Mouse (Mus musculus) liver, embryonic 12.5 days (tissue): ENCODE results near the gene Alkbh8. TPM values are rescaled to one million over a fixed set of nuclear protein-coding genes. Genes with fewer than 3 reads are reported as not detected.
"Not testable (repeated sequence)": the region's sequence is repeated elsewhere in the genome, so short reads cannot be mapped to it uniquely, and the experiment has no call there.

Experiments used
- ATAC-seq: fragments of 200-750 bp; cut with Nextera tagmentation; 2 replicates; pipeline ENCODE4 v1.8.0; 2017; ENCODE audit warnings: moderate number of reproducible peaks, mild to moderate bottlenecking, moderate library complexity
- H3K27ac ChIP-seq: fragments of 300-500 bp; sonication (generic); 2 replicates; pipeline ENCODE4 v1.5.1; 2016; ENCODE audit warnings: mild to moderate bottlenecking
- H3K27me3 ChIP-seq: fragments of 300-500 bp; sonication (generic); replicated peaks from 2 replicates; pipeline ENCODE4 v1.6.1; 2016; ENCODE audit warnings: mild to moderate bottlenecking, moderate library complexity
- H3K36me3 ChIP-seq: fragments of 300-500 bp; sonication (generic); 2 replicates; pipeline ENCODE4 v1.6.1; 2016; ENCODE audit warnings: mild to moderate bottlenecking, moderate library complexity
- H3K4me1 ChIP-seq: fragments of 300-500 bp; sonication (generic); 2 replicates; pipeline ENCODE4 v1.6.1; 2016
- H3K4me2 ChIP-seq: fragments of 300-500 bp; sonication (generic); 2 replicates; pipeline ENCODE4 v1.6.1; 2016; ENCODE audit warnings: mild to moderate bottlenecking, moderate library complexity
- H3K4me3 ChIP-seq: fragments of 300-500 bp; sonication (generic); 2 replicates; pipeline ENCODE4 v1.5.1; 2016; ENCODE audit warnings: mild to moderate bottlenecking, moderate library complexity
- H3K9ac ChIP-seq: fragments of 300-500 bp; sonication (generic); 2 replicates; pipeline ENCODE4 v1.6.1; 2016; ENCODE audit warnings: mild to moderate bottlenecking, moderate library complexity
- H3K9me3 ChIP-seq: fragments of 300-500 bp; sonication (generic); replicated peaks from 2 replicates; pipeline ENCODE4 v1.6.1; 2016; ENCODE audit warnings: mild to moderate bottlenecking, moderate library complexity
- WGBS: fragments of 180-500 bp; shearing (Covaris S2); methylation state at CpG from one replicate; pipeline ENCODE4 v1.1.7; 2016; ENCODE audit not compliant: insufficient replicate concordance; 5-methylcytosine and 5-hydroxymethylcytosine counted together
- polyA plus RNA-seq: library from polyadenylated mRNA; unstranded; fragments of >200 nt; fragmentation: Nextera tagmentation; extraction: Ambion mirVana; gene quantifications from 2 replicates; pipeline ENCODE4 v1.2.1, GENCODE M21; 2016

The Alkbh8 gene
- 31.0 and 33.4 TPM in 2 replicates for polyA plus RNA-seq

- Histone ChIP-seq H3K4me3 (peak within 1 kb of the TSS; percentile 74), H3K4me1 (peaks cover 52% of the 10 kb centered on the region), H3K36me3 (peaks cover 26% of the 10 kb centered on the region), H3K27ac (peak within 1 kb of the TSS; percentile 92), H3K9ac (peak within 1 kb of the TSS; percentile 80), H3K4me2 (peak within 1 kb of the TSS; percentile 65), H3K9me3 (no peaks in the 10 kb centered on the region), H3K27me3 (no peaks in the 10 kb centered on the region)
- peak; percentile 89 for ATAC-seq
- under 1% methylated on average over 20 of the region's 20 CpGs for WGBS
Measured at GRCm38 (mm10) chr9:3334962-3335767, at the start of gene Alkbh8. TSS of gene Alkbh8 (plus strand) at chr9:3335140.

- Histone ChIP-seq H3K36me3 (no peaks in the 10 kb centered on the region), H3K27me3 (no peaks in the 10 kb centered on the region), H3K4me3 (no peak overlapping the region), H3K27ac (no peak overlapping the region), H3K4me1 (no peaks in the 10 kb centered on the region), H3K9me3 (no peaks in the 10 kb centered on the region), H3K4me2 (no peak overlapping the region), H3K9ac (no peak overlapping the region)
- ATAC-seq, result peak; percentile 32; the same call in 1 of the 2 replicates
Measured at GRCm38 (mm10) chr9:3309292-3309836, 25.6 kb upstream of the Alkbh8 start.

- no peaks in the 10 kb centered on the region for H3K27me3 ChIP-seq
- 55% methylated on average over 2 of the region's 2 CpGs for WGBS
- H3K4me3 ChIP-seq, result no peak overlapping the region
- no peaks in the 10 kb centered on the region for H3K4me1 ChIP-seq
- H3K36me3 ChIP-seq, result no peaks in the 10 kb centered on the region
- H3K27ac ChIP-seq, result no peak overlapping the region
- H3K9ac ChIP-seq, result no peak overlapping the region
- ATAC-seq, result no peak
- no peaks in the 10 kb centered on the region for H3K9me3 ChIP-seq
- H3K4me2 ChIP-seq, result no peak overlapping the region
Measured at GRCm38 (mm10) chr9:3310016-3310415, 24.9 kb upstream of the Alkbh8 start.

- 33% methylated on average over 9 of the region's 9 CpGs for WGBS
Measured at GRCm38 (mm10) chr9:3327342-3328053, 7.4 kb upstream of the Alkbh8 start.

GRCm38 (mm10) chr9:3328054-3328595, 6.8 kb upstream of the Alkbh8 start:
- ATAC-seq, result peak; percentile 83
- WGBS, result 5% methylated on average over 3 of the region's 3 CpGs
- peak overlapping the region; percentile 60 for H3K4me2 ChIP-seq
- H3K27ac ChIP-seq, result peak overlapping the region; percentile 92
- H3K9me3 ChIP-seq, result no peaks in the 10 kb centered on the region
- H3K9ac ChIP-seq, result peak overlapping the region; percentile 61
- no peaks in the 10 kb centered on the region for H3K27me3 ChIP-seq
- H3K4me3 ChIP-seq, result peak overlapping the region; percentile 8
- no peaks in the 10 kb centered on the region for H3K36me3 ChIP-seq
- peaks cover 63% of the 10 kb centered on the region for H3K4me1 ChIP-seq

More at GRCm38 (mm10) chr9:3327342-3328053, 7.4 kb upstream of the Alkbh8 start:
- not testable (repeated sequence) for H3K36me3 ChIP-seq, H3K9me3 ChIP-seq, H3K27me3 ChIP-seq
- ATAC-seq, result peak; percentile 73
- H3K4me1 ChIP-seq, result peaks cover 58% of the 10 kb centered on the region
- peak overlapping the region; percentile 92 for H3K27ac ChIP-seq
- H3K4me3 ChIP-seq, result peak overlapping the region; percentile 8
- H3K4me2 ChIP-seq, result peak overlapping the region; percentile 60
- H3K9ac ChIP-seq, result peak overlapping the region; percentile 61

- peak; percentile 1; the same call in 1 of the 2 replicates for ATAC-seq
- no peaks in the 10 kb centered on the region for H3K9me3 ChIP-seq
- H3K27ac ChIP-seq, result peak overlapping the region; percentile 93
- peaks cover 75% of the 10 kb centered on the region for H3K4me1 ChIP-seq
- H3K36me3 ChIP-seq, result no peaks in the 10 kb centered on the region
- H3K4me2 ChIP-seq, result peak overlapping the region; percentile 63
- no peak overlapping the region for H3K4me3 ChIP-seq
- peak overlapping the region; percentile 65; the same call in 1 of the 2 replicates for H3K9ac ChIP-seq
- no peaks in the 10 kb centered on the region for H3K27me3 ChIP-seq
Measured at GRCm38 (mm10) chr9:3330319-3330718, 4.6 kb upstream of the Alkbh8 start.

- peak; percentile 78 for ATAC-seq
Measured at GRCm38 (mm10) chr9:3330737-3331384, 4.1 kb upstream of the Alkbh8 start.

GRCm38 (mm10) chr9:3336661-3337060, 1.7 kb downstream of the Alkbh8 start:
- 68% methylated on average over 3 of the region's 3 CpGs for WGBS
- H3K4me1 ChIP-seq, result peaks cover 43% of the 10 kb centered on the region
- H3K4me3 ChIP-seq, result peak overlapping the region; percentile 74
- H3K27ac ChIP-seq, result peak overlapping the region; percentile 41
- peak overlapping the region; percentile 65 for H3K4me2 ChIP-seq
- H3K36me3 ChIP-seq, result peaks cover 36% of the 10 kb centered on the region
- no peak for ATAC-seq
- H3K9ac ChIP-seq, result peak overlapping the region; percentile 62
- H3K27me3 ChIP-seq, result no peaks in the 10 kb centered on the region
- no peaks in the 10 kb centered on the region for H3K9me3 ChIP-seq

More at GRCm38 (mm10) chr9:3330737-3331384, 4.1 kb upstream of the Alkbh8 start:
- 0 out of 2 replicates have a peak overlapping the region, but pooled peaks have one; percentile 7 for H3K4me3 ChIP-seq
- no peaks in the 10 kb centered on the region for H3K36me3 ChIP-seq
- peak overlapping the region; percentile 65 for H3K9ac ChIP-seq
- H3K27me3 ChIP-seq, result no peaks in the 10 kb centered on the region
- H3K27ac ChIP-seq, result peak overlapping the region; percentile 93
- peak overlapping the region; percentile 63 for H3K4me2 ChIP-seq
- 38% methylated on average over 3 of the region's 3 CpGs for WGBS
- no peaks in the 10 kb centered on the region for H3K9me3 ChIP-seq
- peaks cover 72% of the 10 kb centered on the region for H3K4me1 ChIP-seq

GRCm38 (mm10) chr9:3345136-3345535, 10.2 kb downstream of the Alkbh8 start:
- peak; percentile 28 for ATAC-seq
- Histone ChIP-seq H3K9me3 (no peaks in the 10 kb centered on the region), H3K27ac (peak overlapping the region; percentile 82), H3K9ac (peak overlapping the region; percentile 27; the same call in 1 of the 2 replicates), H3K27me3 (no peaks in the 10 kb centered on the region), H3K4me2 (0 out of 2 replicates have a peak overlapping the region, but pooled peaks have one; percentile 10), H3K36me3 (peaks cover 71% of the 10 kb centered on the region), H3K4me3 (no peak overlapping the region), H3K4me1 (peaks cover 36% of the 10 kb centered on the region)

- no peaks in the 10 kb centered on the region for H3K9me3 ChIP-seq
- WGBS, result 25% methylated on average over 1 of the region's 1 CpGs
- H3K4me1 ChIP-seq, result peaks cover 32% of the 10 kb centered on the region
- H3K36me3 ChIP-seq, result peaks cover 74% of the 10 kb centered on the region
- H3K9ac ChIP-seq, result no peak overlapping the region; the same call in 1 of the 2 replicates
- H3K27me3 ChIP-seq, result no peaks in the 10 kb centered on the region
- ATAC-seq, result peak; percentile 86
- H3K4me3 ChIP-seq, result no peak overlapping the region
- H3K27ac ChIP-seq, result peak overlapping the region; percentile 81
- H3K4me2 ChIP-seq, result peak overlapping the region; percentile 27; the same call in 1 of the 2 replicates
Measured at GRCm38 (mm10) chr9:3345967-3346366, 11.0 kb downstream of the Alkbh8 start.

GRCm38 (mm10) chr9:3350056-3350455, 15.1 kb downstream of the Alkbh8 start:
- no peaks in the 10 kb centered on the region for H3K27me3 ChIP-seq
- H3K9ac ChIP-seq, result no peak overlapping the region
- no peaks in the 10 kb centered on the region for H3K9me3 ChIP-seq
- ATAC-seq, result no peak
- H3K27ac ChIP-seq, result no peak overlapping the region
- WGBS, result 63% methylated on average over 1 of the region's 1 CpGs
- H3K4me2 ChIP-seq, result no peak overlapping the region
- no peak overlapping the region for H3K4me3 ChIP-seq
- peaks cover 72% of the 10 kb centered on the region for H3K36me3 ChIP-seq
- H3K4me1 ChIP-seq, result peaks cover 28% of the 10 kb centered on the region
